Mouse (Mus musculus) intestine, postnatal 0 days (tissue): Measurements from ENCODE around the gene Uap1l1. TPM values are rescaled to one million over a fixed set of nuclear protein-coding genes. Genes with fewer than 3 reads are reported as not detected.
A peak's percentile ranks its signal among the peaks of the same experiment; 100 is the strongest.

Experiments used
- ATAC-seq: fragments of 200-750 bp; cut with Nextera tagmentation; 2 replicates; pipeline ENCODE4 v1.8.0; 2017; ENCODE audit warnings: mild to moderate bottlenecking, moderate TSS enrichment, moderate library complexity
- H3K27ac ChIP-seq: fragments of 300-500 bp; sonication (generic); 2 replicates; pipeline ENCODE4 v1.5.1; 2014; ENCODE audit warnings: mild to moderate bottlenecking, low read depth, low read length, moderate library complexity
- H3K27me3 ChIP-seq: fragments of 300-500 bp; sonication (generic); replicated peaks from 2 replicates; pipeline ENCODE4 v1.6.1; 2014; ENCODE audit warnings: low read length, mixed read lengths; ENCODE audit not compliant: control insufficient read depth, insufficient read depth
- H3K36me3 ChIP-seq: fragments of 300-500 bp; sonication (generic); 2 replicates; pipeline ENCODE4 v1.6.1; 2014; ENCODE audit warnings: mild to moderate bottlenecking, moderate library complexity; ENCODE audit not compliant: control insufficient read depth, insufficient read depth
- H3K4me1 ChIP-seq: fragments of 300-500 bp; sonication (generic); replicated peaks from 2 replicates; pipeline ENCODE4 v1.6.1; 2014; ENCODE audit warnings: antibody characterized with exemption, low read length, mixed read lengths; ENCODE audit not compliant: control insufficient read depth, insufficient read depth
- H3K4me2 ChIP-seq: fragments of 300-500 bp; sonication (generic); replicated peaks from 2 replicates; pipeline ENCODE4 v1.6.1; 2014; ENCODE audit warnings: low read depth, mild to moderate bottlenecking, moderate library complexity
- H3K4me3 ChIP-seq: fragments of 300-500 bp; sonication (generic); 2 replicates; pipeline ENCODE4 v1.5.1; 2014; ENCODE audit warnings: low read depth, low read length
- H3K9ac ChIP-seq: fragments of 300-500 bp; sonication (generic); 2 replicates; pipeline ENCODE4 v1.6.1; 2014; ENCODE audit warnings: mild to moderate bottlenecking, low read depth, low read length
- H3K9me3 ChIP-seq: fragments of 300-500 bp; sonication (generic); 2 replicates; pipeline ENCODE4 v1.6.1; 2016; ENCODE audit warnings: mixed run types; ENCODE audit not compliant: control insufficient read depth
- CTCF ChIP-seq: sonication (generic); IDR thresholded peaks from 2 replicates; pipeline ENCODE4 v1.5.1; 2016; ENCODE audit warnings: low read depth, mild to moderate bottlenecking, control low read depth, antibody characterized with exemption, moderate library complexity
- WGBS: fragments of 180-500 bp; shearing (Covaris S2); extraction: QIAGEN DNeasy Blood & Tissue Kit; methylation state at CpG from one replicate; pipeline ENCODE4 v1.1.7; 2014; 5-methylcytosine and 5-hydroxymethylcytosine counted together
- polyA plus RNA-seq: library from polyadenylated mRNA; unstranded; fragments of >200 nt; fragmentation: Nextera tagmentation; extraction: Ambion mirVana; gene quantifications from 2 replicates; pipeline ENCODE4 v1.2.1, GENCODE M21; 2015

The Uap1l1 gene
- polyA plus RNA-seq, 1 experiment from 2014 or later, result 668 TPM

DNA sequence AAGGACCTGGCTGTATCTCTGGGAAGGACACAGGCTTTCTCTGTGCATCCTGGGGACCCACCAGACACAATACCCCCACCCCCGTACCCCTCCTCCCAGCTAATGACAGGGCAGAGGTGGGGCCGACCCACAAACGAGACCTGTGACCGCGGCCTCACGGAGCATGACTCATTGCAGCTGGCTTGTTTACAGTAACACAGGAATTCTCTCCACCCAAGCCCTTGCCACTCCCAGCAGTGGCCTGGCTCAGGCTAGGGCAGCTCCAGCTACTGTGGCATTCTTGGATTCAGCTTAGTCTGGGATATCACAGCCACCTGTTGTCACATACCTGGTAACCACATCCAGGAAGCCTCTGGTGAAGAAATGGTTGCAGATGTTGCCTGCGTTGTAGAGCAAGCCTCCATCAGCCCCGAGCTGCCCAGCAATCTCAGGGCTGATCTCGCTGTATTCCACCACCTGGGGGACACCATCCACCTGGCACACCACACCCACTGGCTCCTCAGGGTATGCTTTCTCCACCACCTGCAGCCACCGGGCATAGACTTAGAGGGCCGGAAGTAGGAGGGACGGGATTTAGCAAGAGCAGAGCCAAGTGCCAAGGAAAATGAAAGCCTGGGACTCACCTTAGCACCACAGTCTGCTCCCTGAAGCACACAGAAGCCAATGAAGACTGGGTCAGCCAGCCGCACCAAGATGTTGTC is 1.9 kb downstream of the Uap1l1 start:
- H3K9me3 ChIP-seq, result no peaks in the 10 kb centered on the region
- H3K27ac ChIP-seq, result peak overlapping the region; percentile 89
- H3K4me1 ChIP-seq, result 0 out of 2 replicates have a peak, but pooled peaks cover 11% of the 10 kb centered on the region
- H3K9ac ChIP-seq, result peak overlapping the region; percentile 67
- no peaks in the 10 kb centered on the region for H3K27me3 ChIP-seq
- no peak; the same call in 1 of the 2 replicates for TF ChIP-seq CTCF
- 24% methylated on average over 13 of the region's 13 CpGs for WGBS
- H3K36me3 ChIP-seq, result peaks cover 37% of the 10 kb centered on the region
- peak overlapping the region; percentile 62 for H3K4me3 ChIP-seq
- peak overlapping the region; percentile 79 for H3K4me2 ChIP-seq
- peak; percentile 73 for ATAC-seq

DNA sequence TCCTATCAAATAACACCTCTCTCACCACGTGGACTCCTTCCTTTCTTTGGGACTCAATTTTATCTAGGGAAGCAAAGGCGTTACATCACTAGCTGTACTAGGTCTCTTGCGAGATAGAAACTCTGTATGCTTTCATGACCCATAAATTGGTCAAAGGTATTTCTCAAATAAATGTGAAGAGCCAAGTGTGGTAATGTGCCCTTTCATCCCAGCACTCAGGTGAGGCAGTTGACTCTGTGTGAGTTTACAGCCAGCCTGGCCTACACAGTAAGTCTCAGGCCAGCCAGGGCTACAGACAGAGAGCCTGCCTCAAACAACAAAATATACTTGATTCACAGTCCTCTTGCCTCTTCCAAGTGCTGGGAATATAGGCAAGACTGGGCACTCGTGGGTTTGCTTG is 5.6 kb downstream of the Uap1l1 start:
- no peak for TF ChIP-seq CTCF
- peak overlapping the region; percentile 35; the same call in 1 of the 2 replicates for H3K27ac ChIP-seq

DNA sequence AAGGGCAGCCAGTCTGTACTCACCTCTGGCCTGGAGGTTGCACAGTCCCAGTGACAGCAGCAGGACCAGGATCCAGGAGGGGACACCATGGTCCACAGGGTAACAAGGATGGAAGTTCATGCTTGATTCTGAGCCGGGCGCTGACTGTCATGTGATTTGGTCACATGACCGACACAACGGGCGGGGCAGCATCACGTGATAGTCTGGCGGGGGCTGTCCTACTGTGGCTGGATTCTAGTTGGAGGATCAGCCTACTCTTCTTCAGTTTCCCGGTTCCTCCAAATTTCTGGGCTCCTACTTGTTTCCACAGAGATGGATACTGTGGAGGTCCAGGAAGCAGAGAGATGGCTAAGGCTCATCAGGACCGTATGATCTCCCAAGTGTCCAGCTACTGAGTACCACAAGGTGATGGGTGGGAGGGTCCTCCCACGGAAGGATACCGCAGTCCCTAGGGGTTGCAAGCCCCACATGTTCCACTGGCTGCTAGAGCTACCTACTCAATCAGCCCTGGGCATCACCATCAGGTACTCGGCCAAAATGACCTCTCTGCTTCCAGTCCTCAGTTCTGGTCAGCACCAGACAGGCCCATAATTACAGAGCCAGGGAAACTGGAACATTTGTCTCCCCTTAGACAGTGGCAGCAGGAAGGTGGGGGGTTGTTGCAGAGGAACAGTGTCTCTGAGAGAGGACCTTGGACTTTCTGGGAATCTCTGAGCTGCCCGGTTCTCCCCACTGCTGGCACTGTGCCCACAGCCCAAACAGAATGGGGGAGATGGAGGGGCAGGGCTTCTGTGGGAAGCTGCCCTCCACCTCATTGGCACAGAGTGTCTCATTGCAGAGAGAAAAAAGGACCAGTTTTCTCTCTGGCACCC is 9.0 kb downstream of the Uap1l1 start, which contains the start of gene Dpp7:
Dpp7 (minus strand) TSS at position 152 of the 872 bp plus-strand sequence.
- ATAC-seq, result peak; percentile 73
- no peak for TF ChIP-seq CTCF
- Histone ChIP-seq H3K4me3 (peak within 1 kb of the TSS; percentile 49), H3K27me3 (no peaks in the 10 kb centered on the region), H3K9ac (peak within 1 kb of the TSS; percentile 43), H3K4me2 (peak within 1 kb of the TSS; percentile 84), H3K4me1 (peaks cover 6% of the 10 kb centered on the region; the same call in 1 of the 2 replicates), H3K9me3 (no peaks in the 10 kb centered on the region), H3K36me3 (peaks cover 36% of the 10 kb centered on the region), H3K27ac (peak within 1 kb of the TSS; percentile 41; the same call in 1 of the 2 replicates)
- WGBS, result 2% methylated on average over 13 of the region's 13 CpGs

More for the DNA sequence above, 5.6 kb downstream of the Uap1l1 start:
- Histone ChIP-seq H3K4me3 (no peak overlapping the region), H3K9ac (no peak overlapping the region), H3K36me3 (peaks cover 37% of the 10 kb centered on the region), H3K9me3 (no peaks in the 10 kb centered on the region), H3K27me3 (no peaks in the 10 kb centered on the region), H3K4me2 (no peak overlapping the region), H3K4me1 (peaks cover 14% of the 10 kb centered on the region; the same call in 1 of the 2 replicates)
- WGBS, result 60% methylated on average over 4 of the region's 4 CpGs
- no peak for ATAC-seq

- Histone ChIP-seq H3K4me3 (peak overlapping the region; percentile 49), H3K27ac (no peak overlapping the region; the same call in 1 of the 2 replicates), H3K4me2 (peak overlapping the region; percentile 84), H3K36me3 (peaks cover 36% of the 10 kb centered on the region), H3K9ac (peak overlapping the region; percentile 43), H3K4me1 (peaks cover 6% of the 10 kb centered on the region; the same call in 1 of the 2 replicates), H3K27me3 (no peaks in the 10 kb centered on the region), H3K9me3 (no peaks in the 10 kb centered on the region)
- WGBS, result 37% methylated on average over 18 of the region's 18 CpGs
- TF ChIP-seq CTCF, result no peak
- no peak for ATAC-seq
Observed at GRCm38 (mm10) chr2:25355419-25356066, 9.9 kb downstream of the Uap1l1 start.

- no peak for TF ChIP-seq CTCF
- H3K27ac ChIP-seq, result no peak overlapping the region
- 0 out of 2 replicates have a peak overlapping the region, but pooled peaks have one; percentile 84 for H3K4me2 ChIP-seq
- H3K9me3 ChIP-seq, result no peaks in the 10 kb centered on the region
- peaks cover 44% of the 10 kb centered on the region for H3K36me3 ChIP-seq
- 85% methylated on average over 6 of the region's 6 CpGs for WGBS
- H3K27me3 ChIP-seq, result no peaks in the 10 kb centered on the region
- peaks cover 6% of the 10 kb centered on the region; the same call in 1 of the 2 replicates for H3K4me1 ChIP-seq
- ATAC-seq, result no peak
- no peak overlapping the region for H3K9ac ChIP-seq
- H3K4me3 ChIP-seq, result no peak overlapping the region
Observed at GRCm38 (mm10) chr2:25354211-25354610, 11.3 kb downstream of the Uap1l1 start.

DNA sequence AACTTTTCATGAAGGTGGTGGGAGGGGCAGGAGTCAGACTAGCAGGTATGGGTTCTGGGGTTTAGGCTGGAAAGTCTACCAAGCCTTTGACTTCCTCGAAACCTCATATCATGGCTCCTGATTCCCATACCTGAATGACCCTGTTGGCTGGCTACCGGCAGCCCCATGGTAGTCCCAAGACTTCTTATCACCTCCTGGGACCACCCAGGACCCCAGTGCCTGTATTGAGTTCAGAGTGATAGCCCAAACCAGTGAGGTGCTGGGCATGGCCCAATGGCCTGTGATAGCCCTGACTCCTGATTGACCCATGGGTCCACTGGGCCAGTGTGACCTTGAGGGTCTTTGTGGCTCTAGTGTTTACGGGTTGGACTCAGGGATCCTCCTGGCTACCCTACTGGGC is 14.8 kb downstream of the Uap1l1 start:
- no peak overlapping the region for H3K4me3 ChIP-seq
- no peak overlapping the region for H3K27ac ChIP-seq
- no peaks in the 10 kb centered on the region for H3K4me1 ChIP-seq
- TF ChIP-seq CTCF, result no peak
- H3K4me2 ChIP-seq, result no peak overlapping the region
- H3K9me3 ChIP-seq, result no peaks in the 10 kb centered on the region
- peaks cover 76% of the 10 kb centered on the region for H3K36me3 ChIP-seq
- no peak for ATAC-seq
- H3K9ac ChIP-seq, result no peak overlapping the region
- WGBS, result 94% methylated on average over 3 of the region's 3 CpGs
- H3K27me3 ChIP-seq, result no peaks in the 10 kb centered on the region
